Mouse (Mus musculus) heart, adult 11 months (tissue): Measurements from ENCODE around the gene Cbx6.
A peak's percentile ranks its signal among the peaks of the same experiment; 100 is the strongest.

Experiments used
- DNase-seq: peaks from one replicate; pipeline ENCODE4 v3.0.0; 2022

The Cbx6 gene

GRCm38 (mm10) chr15:79801646-79802045 lies 32.8 kb downstream of the Cbx6 start:
- DNase-seq, result no peak

GRCm38 (mm10) chr15:79800701-79801100 lies 33.8 kb downstream of the Cbx6 start:
- no peak for DNase-seq

- DNase-seq, result no peak
Measured at GRCm38 (mm10) chr15:79798591-79798990, 35.9 kb downstream of the Cbx6 start.

- DNase-seq, result no peak
Measured at GRCm38 (mm10) chr15:79797680-79798079, 36.8 kb downstream of the Cbx6 start.

- DNase-seq, result no peak
Measured at GRCm38 (mm10) chr15:79797096-79797495, 37.4 kb downstream of the Cbx6 start.

GRCm38 (mm10) chr15:79796256-79796655 lies 38.2 kb downstream of the Cbx6 start:
- DNase-seq, result no peak

GRCm38 (mm10) chr15:79794173-79794572 lies 40.3 kb downstream of the Cbx6 start:
- no peak for DNase-seq

GRCm38 (mm10) chr15:79793076-79793475 lies 41.4 kb downstream of the Cbx6 start:
- DNase-seq, result no peak

GRCm38 (mm10) chr15:79792455-79792854 lies 42.0 kb downstream of the Cbx6 start:
- peak; percentile 91 for DNase-seq

GRCm38 (mm10) chr15:79791502-79791901 lies 43.0 kb downstream of the Cbx6 start:
- DNase-seq, result no peak

- no peak for DNase-seq
Measured at GRCm38 (mm10) chr15:79790905-79791304, 43.6 kb downstream of the Cbx6 start.

- DNase-seq, result no peak
Measured at GRCm38 (mm10) chr15:79790111-79790510, 44.4 kb downstream of the Cbx6 start.

GRCm38 (mm10) chr15:79787815-79788214 lies 46.7 kb downstream of the Cbx6 start:
- no peak for DNase-seq

- DNase-seq, result no peak
Measured at GRCm38 (mm10) chr15:79785056-79785455, 49.4 kb downstream of the Cbx6 start.

GRCm38 (mm10) chr15:79777749-79778148 lies 56.7 kb downstream of the Cbx6 start, which contains the start of gene Dnal4:
TSS of gene Dnal4 (minus strand) at chr15:79777849.
- no peak for DNase-seq

- no peak for DNase-seq
Measured at GRCm38 (mm10) chr15:79775662-79776061, 58.8 kb downstream of the Cbx6 start.

GRCm38 (mm10) chr15:79774117-79775027 lies 60.1 kb downstream of the Cbx6 start:
- peak; percentile 100 for DNase-seq
